Mouse (Mus musculus) effector memory CD4-positive, alpha-beta T cell, adult 5 months (primary cell): Measurements from ENCODE around the gene Rnf121. TPM values are rescaled to one million over a fixed set of nuclear protein-coding genes. Genes with fewer than 3 reads are reported as not detected.

Experiments
- polyA plus RNA-seq: library from polyadenylated mRNA; unstranded; fragments of 100-300 nt; shearing (Covaris generic); gene quantifications from one replicate; pipeline ENCODE4 v1.2.1, GENCODE M21; 2017

Rnf121 gene
- 20.0 TPM for polyA plus RNA-seq

DNA sequence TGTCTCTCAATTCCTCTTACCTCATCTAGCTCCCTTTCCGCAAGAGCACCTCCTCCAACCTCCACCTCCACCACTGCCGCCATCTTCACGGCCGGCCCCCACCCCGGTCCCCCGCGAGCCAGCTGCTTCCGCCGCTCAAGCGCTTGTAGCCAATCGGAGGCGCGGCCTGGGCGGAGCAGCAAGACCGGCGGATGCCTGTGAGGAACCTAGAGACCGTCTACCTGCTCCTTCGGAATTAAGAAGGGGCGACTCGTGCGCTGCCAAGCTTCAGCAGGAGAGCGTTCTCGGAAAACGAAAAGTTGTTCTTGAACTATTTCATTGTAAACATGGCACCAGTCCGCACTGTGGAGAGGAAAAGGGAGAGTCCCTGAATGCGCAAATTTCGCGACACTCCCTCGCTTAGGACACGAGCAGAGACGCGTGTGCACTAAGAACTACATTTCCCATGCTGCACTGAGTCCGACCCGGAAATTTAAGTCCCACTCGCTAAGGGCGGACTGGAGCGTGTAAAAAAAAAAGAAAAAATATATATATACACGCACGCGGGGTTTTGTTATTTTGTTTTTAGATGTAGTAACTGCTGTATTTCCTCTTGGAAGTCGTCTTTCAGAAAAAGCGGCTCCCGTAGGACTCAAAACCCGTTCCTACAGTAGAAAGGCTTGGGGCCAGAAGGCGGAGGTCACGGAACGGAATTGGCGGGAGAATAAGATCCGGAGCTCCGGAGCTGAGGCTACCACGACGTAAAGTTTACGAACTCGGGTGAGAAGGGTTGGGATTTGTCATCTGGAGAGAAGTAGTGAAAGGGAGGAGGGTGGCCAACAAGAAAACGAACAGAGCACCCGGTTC lies at the start of gene Rnf121, which contains the start of the genes Xndc1 and Xntrpc:
Gene Rnf121, minus strand, starts transcription at position 424 of the 846 bp plus-strand sequence.
Gene Xndc1, plus strand, starts transcription at position 466 of the 846 bp plus-strand sequence.
Gene Xntrpc, plus strand, starts transcription at position 668 of the 846 bp plus-strand sequence.

DNA sequence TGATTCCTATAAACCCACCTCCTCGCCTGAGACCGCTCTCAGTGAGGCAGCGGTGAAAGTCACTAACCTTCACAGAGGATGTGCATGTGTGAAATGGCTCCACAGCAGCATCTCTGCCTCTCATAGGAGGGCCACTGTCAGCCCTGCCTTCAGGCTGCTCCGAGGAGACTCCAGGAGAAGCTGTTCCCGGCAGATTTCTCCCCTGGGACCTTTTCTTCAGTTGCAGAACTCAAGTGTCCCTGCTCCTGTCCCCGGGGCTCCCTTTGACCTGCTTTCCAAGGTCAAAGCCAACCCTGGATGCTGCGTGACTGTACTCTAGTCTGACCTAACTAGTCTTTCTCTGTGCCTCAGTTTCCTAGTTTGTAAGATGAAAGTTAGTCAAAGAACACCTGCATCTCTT lies 43.9 kb upstream of the Rnf121 start, which contains the start of gene Art5:
Gene Art5, minus strand, starts transcription at position 319 of the 400 bp plus-strand sequence.

GRCm38 (mm10) chr7:102101487-102101886 lies 36.2 kb upstream of the Rnf121 start, which contains the start of gene Art1:
Gene Art1, plus strand, starts transcription at chr7:102101743.

GRCm38 (mm10) chr7:102082816-102083215 lies 17.5 kb upstream of the Rnf121 start, which contains the start of gene Trpc2:
Gene Trpc2, plus strand, starts transcription at chr7:102083116.

DNA sequence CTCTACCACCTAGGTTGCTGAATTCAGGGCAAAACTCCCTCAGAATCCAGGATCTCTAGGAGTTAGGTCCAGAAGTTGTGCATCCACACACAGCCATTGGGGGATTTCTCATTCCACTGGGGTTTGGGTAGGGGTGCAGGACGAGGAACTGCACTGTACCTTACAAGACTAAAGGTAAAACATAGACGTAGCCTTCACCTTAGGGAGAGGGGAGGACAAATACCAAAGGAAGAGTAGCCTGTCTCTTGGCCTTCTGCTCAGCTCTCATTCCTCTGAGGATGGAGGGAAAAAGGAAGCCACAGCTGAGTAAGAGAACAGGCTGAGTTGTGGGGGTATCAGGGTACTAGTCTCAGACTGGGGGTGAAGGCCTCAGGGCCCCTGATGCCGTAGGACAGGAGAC lies 46.7 kb downstream of the Rnf121 start, which contains the start of gene Il18bp:
Gene Il18bp, minus strand, starts transcription at position 101 of the 400 bp plus-strand sequence.

Other genes with a start within 250 kb of the Rnf121 start
- gene Phox2a, start 247.2 kb downstream of the Rnf121 start, polyA plus RNA-seq, result not detected
- 9.6 TPM for gene Inppl1, start 227.2 kb downstream of the Rnf121 start, polyA plus RNA-seq
- gene Folr2, start 208.3 kb downstream of the Rnf121 start, polyA plus RNA-seq, result not detected
- 31.1 TPM for gene Anapc15, start 201.8 kb downstream of the Rnf121 start, polyA plus RNA-seq
- not detected for gene Folr1, start 194.7 kb downstream of the Rnf121 start, polyA plus RNA-seq
- 83.3 TPM for gene Lamtor1, start 159.6 kb downstream of the Rnf121 start, polyA plus RNA-seq
- gene Tomt, start 159.1 kb downstream of the Rnf121 start, polyA plus RNA-seq, result 0.57 TPM
- 0.44 TPM for gene Lrrc51, start 131.6 kb downstream of the Rnf121 start, polyA plus RNA-seq
- 138 TPM for gene Numa1, start 131.4 kb downstream of the Rnf121 start, polyA plus RNA-seq
- gene Il18bp, start 46.8 kb downstream of the Rnf121 start, polyA plus RNA-seq, result 3.2 TPM
- gene Xndc1, start within 50 bp of the Rnf121 start, polyA plus RNA-seq, result 27.8 TPM
- gene Xntrpc, start 244 bp upstream of the Rnf121 start, polyA plus RNA-seq, result 0.20 TPM
- not detected for gene Trpc2, start 17.6 kb upstream of the Rnf121 start, polyA plus RNA-seq
- gene Art1, start 36.3 kb upstream of the Rnf121 start, polyA plus RNA-seq, result not detected
- gene Art5, start 44.0 kb upstream of the Rnf121 start, polyA plus RNA-seq, result 0.25 TPM
- gene Chrna10, start 51.4 kb upstream of the Rnf121 start, polyA plus RNA-seq, result not detected
- 187 TPM for gene Nup98, start 144.7 kb upstream of the Rnf121 start, polyA plus RNA-seq
- gene Pgap2, start 144.7 kb upstream of the Rnf121 start, polyA plus RNA-seq, result 37.9 TPM
- gene Rhog, start 190.6 kb upstream of the Rnf121 start, polyA plus RNA-seq, result 608 TPM
- 165 TPM for gene Stim1, start 202.3 kb upstream of the Rnf121 start, polyA plus RNA-seq